Mouse (Mus musculus) c-Kit-negative CD71-positive TER-119-positive erythroid progenitor cells, embryonic 14.5 days (primary cell): Measurements from ENCODE around the gene Dctn1.

Experiments used
- DNase-seq: peaks from one replicate; pipeline ENCODE4 v3.0.0-alpha.2; 2013; ENCODE audit warnings: low read depth, low spot score

Gene Dctn1

GRCm38 (mm10) chr6:83136291-83136880 is 29.3 kb upstream of the Dctn1 start:
- DNase-seq: no peak

- no peak for DNase-seq
Measured at GRCm38 (mm10) chr6:83136881-83137575, 28.7 kb upstream of the Dctn1 start.

- no peak for DNase-seq
Measured at GRCm38 (mm10) chr6:83137576-83137950, 28.2 kb upstream of the Dctn1 start.

- DNase-seq: no peak
Measured at GRCm38 (mm10) chr6:83138056-83138455, 27.7 kb upstream of the Dctn1 start.

- no peak for DNase-seq
Measured at GRCm38 (mm10) chr6:83140044-83140443, 25.7 kb upstream of the Dctn1 start.

GRCm38 (mm10) chr6:83141636-83142035 is 24.1 kb upstream of the Dctn1 start:
- no peak for DNase-seq

- DNase-seq: no peak
Measured at GRCm38 (mm10) chr6:83142211-83142731, 23.4 kb upstream of the Dctn1 start.

- no peak for DNase-seq
Measured at GRCm38 (mm10) chr6:83142886-83143285, 22.8 kb upstream of the Dctn1 start.

GRCm38 (mm10) chr6:83145209-83145608 is 20.5 kb upstream of the Dctn1 start:
- no peak for DNase-seq

- DNase-seq: no peak
Measured at GRCm38 (mm10) chr6:83145805-83146204, 19.9 kb upstream of the Dctn1 start.

- no peak for DNase-seq
Measured at GRCm38 (mm10) chr6:83147280-83147679, 18.4 kb upstream of the Dctn1 start.

GRCm38 (mm10) chr6:83151721-83152120 is 14.0 kb upstream of the Dctn1 start:
- no peak for DNase-seq

GRCm38 (mm10) chr6:83153038-83153437 is 12.7 kb upstream of the Dctn1 start:
- DNase-seq: no peak

- no peak for DNase-seq
Measured at GRCm38 (mm10) chr6:83153485-83153884, 12.2 kb upstream of the Dctn1 start.

- DNase-seq: no peak
Measured at GRCm38 (mm10) chr6:83155552-83156238, 10.0 kb upstream of the Dctn1 start.

GRCm38 (mm10) chr6:83156259-83156684 is 9.4 kb upstream of the Dctn1 start, which contains the start of the genes Wdr54 and 1700003E16Rik:
Gene Wdr54 (minus strand): TSS chr6:83156397.
Gene 1700003E16Rik (plus strand): TSS chr6:83156404.
- no peak for DNase-seq

GRCm38 (mm10) chr6:83159456-83159855 is 6.3 kb upstream of the Dctn1 start:
- DNase-seq: peak; percentile 31

- DNase-seq: no peak
Measured at GRCm38 (mm10) chr6:83161442-83161841, 4.3 kb upstream of the Dctn1 start.

GRCm38 (mm10) chr6:83161921-83162641 is 3.6 kb upstream of the Dctn1 start:
- DNase-seq: no peak

GRCm38 (mm10) chr6:83162701-83163100 is 3.0 kb upstream of the Dctn1 start:
- DNase-seq: peak; percentile 55

GRCm38 (mm10) chr6:83165026-83165606 is 604 bp upstream of the Dctn1 start:
- DNase-seq: no peak
